In genomic region chr19:5878362-5878722, GRCm38 (mm10) we compare ENCODE assay signal across 8 mouse cellular contexts. TPM values are rescaled to one million over a fixed set of nuclear protein-coding genes. Genes with fewer than 3 reads are reported as not detected.
DNase-seq lines count a peak whose midpoint lies in the region; ATAC-seq lines count a peak whose summit lies in the region.

No protein-coding gene starts in this region.

- peak overlapping the region; percentile 10; the same call in 1 of the 2 replicates for H3K9ac ChIP-seq in midbrain, embryonic 11.5 days (ENCODE audit: low read length)
- H3K9ac ChIP-seq in midbrain, embryonic 16.5 days (ENCODE audit: low read depth, low read length) = no peak overlapping the region
- H3K9ac ChIP-seq in heart, embryonic 11.5 days (ENCODE audit: low read depth, low read length) = 0 out of 2 replicates have a peak overlapping the region, but pooled peaks have one; percentile 10

- DNase-seq in midbrain, embryonic 11.5 days (ENCODE audit: low spot score, missing footprints) = no peak
- peak; percentile 91 to 94 for DNase-seq in kidney, postnatal 25 days
- no peak for DNase-seq in embryo, embryonic 9.5 days (ENCODE audit: extremely low spot score)
- DNase-seq in spleen, adult 12 weeks (ENCODE audit: low spot score) = no peak
- no peak for DNase-seq in frontal cortex, postnatal 36 days (ENCODE audit: low spot score in 2 of 2)

- no peaks in the 10 kb centered on the region for H3K9me3 ChIP-seq in midbrain, embryonic 11.5 days (ENCODE audit: control insufficient read depth, low read length)
- H3K9me3 ChIP-seq in midbrain, embryonic 16.5 days (replicated peaks; ENCODE audit: control insufficient read depth, low read length, poor library complexity, severe bottlenecking) = no peaks in the 10 kb centered on the region
- no peaks in the 10 kb centered on the region for H3K9me3 ChIP-seq in heart, embryonic 11.5 days (replicated peaks; ENCODE audit: control insufficient read depth, low read length)

- no peaks in the 10 kb centered on the region for H3K36me3 ChIP-seq in midbrain, embryonic 11.5 days (ENCODE audit: control insufficient read depth, insufficient read depth, low read length)
- H3K36me3 ChIP-seq in midbrain, embryonic 16.5 days (ENCODE audit: control insufficient read depth, insufficient read depth, low read length) = no peaks in the 10 kb centered on the region
- no peaks in the 10 kb centered on the region for H3K36me3 ChIP-seq in heart, embryonic 11.5 days (ENCODE audit: control insufficient read depth, insufficient read depth, low read length)

- no peak overlapping the region for H3K27ac ChIP-seq in midbrain, embryonic 11.5 days (ENCODE audit: low read depth, low read length)
- H3K27ac ChIP-seq in midbrain, embryonic 16.5 days (ENCODE audit: low read length) = no peak overlapping the region
- H3K27ac ChIP-seq in heart, embryonic 11.5 days (ENCODE audit: low read depth, low read length) = no peak overlapping the region

- peaks cover 8% of the 10 kb centered on the region; the same call in 1 of the 2 replicates for H3K4me1 ChIP-seq in midbrain, embryonic 11.5 days (ENCODE audit: control insufficient read depth, insufficient read depth, low read length)
- peaks cover 12% of the 10 kb centered on the region for H3K4me1 ChIP-seq in midbrain, embryonic 16.5 days (ENCODE audit: control insufficient read depth, insufficient read depth, low read length)
- H3K4me1 ChIP-seq in heart, embryonic 11.5 days (ENCODE audit: control insufficient read depth, insufficient read depth, low read length) = peaks cover 11% of the 10 kb centered on the region

- ATAC-seq in midbrain, embryonic 11.5 days (ENCODE audit: low FRiP score) = no peak
- ATAC-seq in midbrain, embryonic 16.5 days = no peak
- no peak for ATAC-seq in heart, embryonic 11.5 days (replicated peaks; ENCODE audit: insufficient number of reproducible peaks, low FRiP score, low TSS enrichment)
- ATAC-seq in megakaryocyte-erythroid progenitor cell, adult 5-6 weeks (replicated peaks; ENCODE audit: low FRiP score, low TSS enrichment, poor library complexity, severe bottlenecking) = peak; percentile 16; the same call in 1 of the 2 replicates

- 87% methylated on average over 7 of the region's 7 CpGs for WGBS in midbrain, embryonic 11.5 days
- 76% methylated on average over 7 of the region's 7 CpGs for WGBS in midbrain, embryonic 16.5 days
- WGBS in heart, embryonic 11.5 days (ENCODE audit: insufficient replicate concordance) = 63% methylated on average over 7 of the region's 7 CpGs

- no peak overlapping the region for H3K4me2 ChIP-seq in midbrain, embryonic 11.5 days
- no peak overlapping the region for H3K4me2 ChIP-seq in midbrain, embryonic 16.5 days (ENCODE audit: low read length)
- H3K4me2 ChIP-seq in heart, embryonic 11.5 days = no peak overlapping the region

- no peak overlapping the region for H3K4me3 ChIP-seq in midbrain, embryonic 11.5 days (ENCODE audit: low read depth, low read length)
- no peak overlapping the region for H3K4me3 ChIP-seq in midbrain, embryonic 16.5 days (ENCODE audit: low read depth, low read length)
- no peak overlapping the region for H3K4me3 ChIP-seq in heart, embryonic 11.5 days (ENCODE audit: low read depth, low read length)

- no peaks in the 10 kb centered on the region for H3K27me3 ChIP-seq in midbrain, embryonic 11.5 days (ENCODE audit: control insufficient read depth, insufficient read depth, low read length)
- H3K27me3 ChIP-seq in midbrain, embryonic 16.5 days (ENCODE audit: control insufficient read depth, insufficient read depth, low read depth, low read length) = no peaks in the 10 kb centered on the region
- H3K27me3 ChIP-seq in heart, embryonic 11.5 days (ENCODE audit: control insufficient read depth, insufficient read depth, low read length) = no peaks in the 10 kb centered on the region

RNA-seq across cellular contexts. Expression of gene Slc25a45, which starts 0.7 kb away (rescaled TPM):
- 1.1 and 1.8 TPM in 2 replicates for polyA plus RNA-seq in midbrain, embryonic 11.5 days (2014; fragmentation: Nextera tagmentation; extraction: Ambion mirVana)
- 2.0 and 2.2 TPM in 2 replicates for polyA plus RNA-seq in midbrain, embryonic 16.5 days (2015; fragmentation: Nextera tagmentation; extraction: Ambion mirVana)
- 2.1 and 2.3 TPM in 2 replicates for polyA plus RNA-seq in heart, embryonic 11.5 days (2014; fragmentation: Nextera tagmentation; extraction: Ambion mirVana)
- 10.0 and 20.1 TPM in 2 replicates for total RNA-seq in megakaryocyte-erythroid progenitor cell, adult 5-6 weeks (2014; fragmentation: Nextera tagmentation)
- total RNA-seq in megakaryocyte-erythroid progenitor cell, adult 5-6 weeks (2017) = 11.7 and 11.9 TPM in 2 replicates

RNA-seq across cellular contexts. Expression of gene Frmd8, which starts 3.3 kb away (rescaled TPM):
- 11.5 and 14.0 TPM in 2 replicates for polyA plus RNA-seq in midbrain, embryonic 11.5 days (2014; fragmentation: Nextera tagmentation; extraction: Ambion mirVana)
- polyA plus RNA-seq in midbrain, embryonic 16.5 days (2015; fragmentation: Nextera tagmentation; extraction: Ambion mirVana) = 14.7 and 16.5 TPM in 2 replicates
- polyA plus RNA-seq in heart, embryonic 11.5 days (2014; fragmentation: Nextera tagmentation; extraction: Ambion mirVana) = 15.4 and 19.3 TPM in 2 replicates
- 12.5 and 14.1 TPM in 2 replicates for total RNA-seq in megakaryocyte-erythroid progenitor cell, adult 5-6 weeks (2014; fragmentation: Nextera tagmentation)
- total RNA-seq in megakaryocyte-erythroid progenitor cell, adult 5-6 weeks (2017) = 10.7 and 14.3 TPM in 2 replicates

RNA-seq across cellular contexts. Expression of gene Tigd3, which starts 15.6 kb away (rescaled TPM):
- 7.3 and 8.3 TPM in 2 replicates for polyA plus RNA-seq in midbrain, embryonic 11.5 days (2014; fragmentation: Nextera tagmentation; extraction: Ambion mirVana)
- polyA plus RNA-seq in midbrain, embryonic 16.5 days (2015; fragmentation: Nextera tagmentation; extraction: Ambion mirVana) = 13.4 and 14.6 TPM in 2 replicates
- polyA plus RNA-seq in heart, embryonic 11.5 days (2014; fragmentation: Nextera tagmentation; extraction: Ambion mirVana) = 1.5 and 2.6 TPM in 2 replicates
- 5.3 and 5.9 TPM in 2 replicates for total RNA-seq in megakaryocyte-erythroid progenitor cell, adult 5-6 weeks (2014; fragmentation: Nextera tagmentation)
- total RNA-seq in megakaryocyte-erythroid progenitor cell, adult 5-6 weeks (2017) = 2.2 and 3.1 TPM in 2 replicates

RNA-seq across cellular contexts. Expression of gene Dpf2, which starts 34.5 kb away (rescaled TPM):
- 200 and 203 TPM in 2 replicates for polyA plus RNA-seq in midbrain, embryonic 11.5 days (2014; fragmentation: Nextera tagmentation; extraction: Ambion mirVana)
- polyA plus RNA-seq in midbrain, embryonic 16.5 days (2015; fragmentation: Nextera tagmentation; extraction: Ambion mirVana) = 105 and 121 TPM in 2 replicates
- polyA plus RNA-seq in heart, embryonic 11.5 days (2014; fragmentation: Nextera tagmentation; extraction: Ambion mirVana) = 105 and 119 TPM in 2 replicates
- 91.2 and 95.9 TPM in 2 replicates for total RNA-seq in megakaryocyte-erythroid progenitor cell, adult 5-6 weeks (2014; fragmentation: Nextera tagmentation)
- total RNA-seq in megakaryocyte-erythroid progenitor cell, adult 5-6 weeks (2017) = 75.0 and 124 TPM in 2 replicates

RNA-seq across cellular contexts. Expression of gene Cdc42ep2, which starts 46.3 kb away (rescaled TPM):
- 2.2 and 2.5 TPM in 2 replicates for polyA plus RNA-seq in midbrain, embryonic 11.5 days (2014; fragmentation: Nextera tagmentation; extraction: Ambion mirVana)
- 16.0 and 20.4 TPM in 2 replicates for polyA plus RNA-seq in midbrain, embryonic 16.5 days (2015; fragmentation: Nextera tagmentation; extraction: Ambion mirVana)
- 6.3 and 7.6 TPM in 2 replicates for polyA plus RNA-seq in heart, embryonic 11.5 days (2014; fragmentation: Nextera tagmentation; extraction: Ambion mirVana)
- total RNA-seq in megakaryocyte-erythroid progenitor cell, adult 5-6 weeks (2014; fragmentation: Nextera tagmentation) = 0.77 TPM in 1 of 2 replicates, not detected in the other
- not detected in 2 replicates for total RNA-seq in megakaryocyte-erythroid progenitor cell, adult 5-6 weeks (2017)

Comparison
In these comparisons a context has a peak if more than half of its experiments do, and no peak if none do; other contexts are left out.
1. DNase-seq: peak in kidney, postnatal 25 days (2 of 2); none in midbrain, embryonic 11.5 days (single experiment), embryo, embryonic 9.5 days (single experiment), spleen, adult 12 weeks (single experiment) and frontal cortex, postnatal 36 days (0 of 2).